Mouse (Mus musculus) kidney, embryonic 16.5 days (tissue): ENCODE measurements around the gene Hes7. TPM values are rescaled to one million over a fixed set of nuclear protein-coding genes. Genes with fewer than 3 reads are reported as not detected.
A peak's percentile ranks its signal among the peaks of the same experiment; 100 is the strongest.

Experiments used
- ATAC-seq: fragments of 200-750 bp; cut with Nextera tagmentation; 2 replicates; pipeline ENCODE4 v1.8.0; 2017; ENCODE audit warnings: moderate TSS enrichment; ENCODE audit not compliant: low FRiP score, low TSS enrichment
- H3K27ac ChIP-seq: fragments of 300-500 bp; sonication (generic); 2 replicates; pipeline ENCODE4 v1.5.1; 2014; ENCODE audit warnings: low read length
- H3K27me3 ChIP-seq: fragments of 300-500 bp; sonication (generic); 2 replicates; pipeline ENCODE4 v1.6.1; 2014; ENCODE audit warnings: low read length, control low read depth, mixed read lengths; ENCODE audit not compliant: insufficient read depth
- H3K36me3 ChIP-seq: fragments of 300-500 bp; sonication (generic); 2 replicates; pipeline ENCODE4 v1.6.1; 2014; ENCODE audit warnings: low read length, control low read depth, mixed read lengths; ENCODE audit not compliant: insufficient read depth
- H3K4me1 ChIP-seq: fragments of 300-500 bp; sonication (generic); 2 replicates; pipeline ENCODE4 v1.6.1; 2014; ENCODE audit warnings: low read length, control low read depth, mixed read lengths; ENCODE audit not compliant: insufficient read depth
- H3K4me2 ChIP-seq: fragments of 300-500 bp; sonication (generic); replicated peaks from 2 replicates; pipeline ENCODE4 v1.6.1; 2014; ENCODE audit warnings: low read depth, low read length
- H3K4me3 ChIP-seq: fragments of 300-500 bp; sonication (generic); 2 replicates; pipeline ENCODE4 v1.5.1; 2014; ENCODE audit warnings: mild to moderate bottlenecking, low read length
- H3K9ac ChIP-seq: fragments of 300-500 bp; sonication (generic); replicated peaks from 2 replicates; pipeline ENCODE4 v1.6.1; 2014; ENCODE audit warnings: low read length
- H3K9me3 ChIP-seq: fragments of 300-500 bp; sonication (generic); 2 replicates; pipeline ENCODE4 v1.6.1; 2016; ENCODE audit warnings: low read length, control low read depth
- WGBS: fragments of 180-500 bp; shearing (Covaris S2); extraction: QIAGEN DNeasy Blood & Tissue Kit; methylation state at CpG from one replicate; pipeline ENCODE4 v1.1.7; 2014; 5-methylcytosine and 5-hydroxymethylcytosine counted together
- polyA plus RNA-seq: library from polyadenylated mRNA; unstranded; fragments of >200 nt; fragmentation: Nextera tagmentation; extraction: Ambion mirVana; gene quantifications from 2 replicates; pipeline ENCODE4 v1.2.1, GENCODE M21; 2015

The Hes7 gene
- polyA plus RNA-seq, 1 experiment from 2014 or later, result 0.39 TPM

DNA sequence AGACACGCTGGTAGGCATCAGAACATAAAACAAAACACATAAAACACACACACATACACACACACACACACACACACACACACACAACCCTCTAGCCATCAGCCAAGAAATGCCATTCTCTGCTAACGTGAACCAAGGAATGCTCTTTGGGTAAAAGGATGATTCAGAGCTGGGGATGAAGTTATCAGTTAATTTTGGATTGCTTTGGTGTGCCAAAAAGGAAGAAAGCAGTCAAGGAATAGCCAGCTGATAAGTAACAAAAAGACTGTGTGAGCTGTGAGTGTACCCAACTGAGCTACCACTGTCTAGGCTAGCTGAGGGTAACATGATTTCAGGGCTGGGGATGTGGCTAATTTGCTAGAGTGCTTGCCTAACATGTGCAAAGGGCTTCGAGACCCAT is 6.2 kb upstream of the Hes7 start:
- no peak overlapping the region for H3K27ac ChIP-seq
- no peaks in the 10 kb centered on the region for H3K36me3 ChIP-seq
- H3K4me1 ChIP-seq, result peaks cover 12% of the 10 kb centered on the region
- H3K4me2 ChIP-seq, result no peak overlapping the region
- H3K9me3 ChIP-seq, result no peaks in the 10 kb centered on the region
- no peak overlapping the region for H3K9ac ChIP-seq
- 78% methylated on average over 3 of the region's 3 CpGs for WGBS
- no peaks in the 10 kb centered on the region for H3K27me3 ChIP-seq
- no peak for ATAC-seq
- no peak overlapping the region for H3K4me3 ChIP-seq

DNA sequence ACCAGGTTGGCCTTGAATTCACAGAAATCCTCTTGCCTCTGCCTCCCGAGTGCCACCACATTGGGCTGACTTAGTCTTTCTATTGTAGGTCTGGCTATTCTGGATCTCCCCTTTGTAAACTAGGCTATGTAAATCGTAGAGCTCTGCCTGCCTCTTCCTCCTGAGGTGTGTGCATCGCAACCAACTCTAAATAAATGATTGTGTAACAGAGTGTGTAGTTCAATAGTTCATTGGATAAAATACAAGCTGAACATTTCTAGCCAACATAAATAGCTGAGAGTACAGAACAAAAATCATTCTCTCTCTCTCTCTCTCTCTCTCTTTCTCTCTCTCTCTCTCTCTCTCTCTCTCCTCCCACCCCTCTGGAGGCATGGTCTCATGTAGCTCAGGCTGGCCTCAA is 5.6 kb upstream of the Hes7 start:
- WGBS, result 83% methylated on average over 3 of the region's 3 CpGs
- no peak for ATAC-seq
- H3K4me2 ChIP-seq, result no peak overlapping the region
- no peaks in the 10 kb centered on the region for H3K27me3 ChIP-seq
- no peaks in the 10 kb centered on the region for H3K9me3 ChIP-seq
- no peak overlapping the region for H3K4me3 ChIP-seq
- no peak overlapping the region for H3K27ac ChIP-seq
- H3K4me1 ChIP-seq, result peaks cover 18% of the 10 kb centered on the region
- no peak overlapping the region for H3K9ac ChIP-seq
- no peaks in the 10 kb centered on the region for H3K36me3 ChIP-seq

DNA sequence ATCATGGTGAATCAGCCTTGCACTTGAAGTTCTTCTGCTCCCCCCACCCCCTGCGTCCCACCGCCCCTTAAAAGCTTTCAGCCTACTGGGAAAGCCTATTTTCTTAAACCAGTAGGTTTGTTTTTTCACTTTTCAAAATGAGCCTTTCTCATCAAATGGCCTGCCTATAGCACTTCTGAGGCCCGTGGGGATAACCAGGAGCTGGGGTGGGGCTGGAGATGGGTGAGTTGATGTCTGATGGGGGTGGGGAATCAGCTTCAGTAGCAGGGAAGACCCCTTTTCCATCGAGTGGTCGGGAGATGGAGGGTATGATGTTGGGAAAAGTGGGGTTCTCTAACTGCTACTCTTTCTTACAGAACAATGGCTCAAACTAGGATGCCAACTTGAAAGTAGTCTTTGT is 3.4 kb upstream of the Hes7 start:
- H3K36me3 ChIP-seq, result no peaks in the 10 kb centered on the region
- no peak for ATAC-seq
- H3K9me3 ChIP-seq, result no peaks in the 10 kb centered on the region
- no peak overlapping the region for H3K27ac ChIP-seq
- no peaks in the 10 kb centered on the region for H3K27me3 ChIP-seq
- peak overlapping the region; percentile 85; the same call in 1 of the 2 replicates for H3K4me3 ChIP-seq
- H3K9ac ChIP-seq, result no peak overlapping the region
- H3K4me1 ChIP-seq, result peaks cover 25% of the 10 kb centered on the region
- 48% methylated on average over 5 of the region's 5 CpGs for WGBS
- peak overlapping the region; percentile 88; the same call in 1 of the 2 replicates for H3K4me2 ChIP-seq

DNA sequence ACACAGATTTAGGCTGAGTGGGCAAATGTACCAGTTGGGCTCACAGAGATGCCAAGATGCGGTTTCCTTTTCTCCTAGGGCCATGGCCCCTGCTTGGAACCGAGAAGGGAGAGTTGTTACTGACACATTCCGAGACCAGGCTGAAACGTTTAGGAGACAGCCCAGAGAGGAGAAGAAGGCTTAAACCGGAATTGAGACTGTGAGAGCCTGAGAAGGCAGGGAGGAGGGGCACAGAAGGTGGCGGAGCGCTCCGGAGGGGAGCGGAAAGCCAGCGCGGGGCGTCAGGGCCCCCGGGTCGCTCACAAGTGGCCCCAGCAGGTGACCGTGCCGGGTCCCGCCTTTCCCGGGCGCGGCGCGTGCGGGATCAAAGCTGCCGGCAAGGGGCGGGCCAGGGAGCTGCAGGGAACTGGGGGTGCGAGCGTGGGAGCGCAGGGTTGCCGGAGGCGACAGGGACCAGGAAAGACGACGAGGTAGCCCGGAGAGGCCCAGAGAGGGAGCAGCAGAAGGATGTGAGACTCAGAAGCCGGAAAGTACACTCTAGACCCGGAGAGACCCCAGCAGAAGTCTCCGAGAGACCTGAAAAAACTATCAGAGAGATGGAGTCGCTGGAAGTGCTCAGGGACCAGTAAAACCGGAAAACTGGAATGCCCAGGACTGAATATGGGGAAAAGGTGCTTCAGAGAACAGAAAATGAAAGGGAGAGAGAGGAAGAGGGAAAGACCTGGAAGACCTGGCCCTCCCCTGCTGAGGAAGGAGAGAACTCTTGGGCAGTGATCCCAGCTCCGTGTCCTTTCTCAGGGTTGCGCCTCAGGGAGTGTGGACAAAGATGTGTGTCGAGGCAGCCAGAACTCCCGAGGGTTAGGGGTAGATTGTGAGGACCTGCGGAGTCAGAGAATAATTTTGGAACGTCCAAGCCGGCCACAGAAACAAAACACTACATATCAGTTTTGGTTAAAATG is 2.2 kb upstream of the Hes7 start:
- peaks cover 25% of the 10 kb centered on the region for H3K4me1 ChIP-seq
- WGBS, result 0% methylated on average over 43 of the region's 45 CpGs
- peak; percentile 13; the same call in 1 of the 2 replicates for ATAC-seq

DNA sequence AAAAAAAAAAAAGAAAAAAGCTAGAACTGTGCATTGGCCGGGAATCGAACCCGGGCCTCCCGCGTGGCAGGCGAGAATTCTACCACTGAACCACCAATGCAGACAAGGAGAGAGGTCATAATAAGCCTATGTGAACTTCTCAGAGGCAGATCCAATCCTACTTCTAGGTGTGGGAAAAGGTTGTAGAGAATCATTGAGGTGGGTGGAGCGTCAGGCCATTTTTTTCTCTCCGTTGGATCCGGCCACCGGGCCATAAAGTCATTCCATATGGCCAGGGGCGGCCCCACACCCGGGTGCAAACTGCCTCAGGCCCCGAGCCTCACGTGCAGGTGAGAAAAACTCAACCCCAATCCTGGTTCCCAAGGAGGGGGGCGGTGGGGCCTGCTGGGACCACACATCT is 1.4 kb upstream of the Hes7 start:
- ATAC-seq, result no peak
- Histone ChIP-seq H3K4me3 (peak overlapping the region; percentile 85), H3K9me3 (no peaks in the 10 kb centered on the region), H3K27ac (no peak overlapping the region), H3K36me3 (no peaks in the 10 kb centered on the region), H3K9ac (no peak overlapping the region), H3K4me2 (peak overlapping the region; percentile 88), H3K4me1 (peaks cover 25% of the 10 kb centered on the region), H3K27me3 (no peaks in the 10 kb centered on the region)
- under 1% methylated on average over 15 of the region's 15 CpGs for WGBS

More for the DNA sequence above, 2.2 kb upstream of the Hes7 start:
- H3K9ac ChIP-seq, result peak overlapping the region; percentile 80
- H3K27me3 ChIP-seq, result no peaks in the 10 kb centered on the region
- H3K27ac ChIP-seq, result peak overlapping the region; percentile 77
- H3K36me3 ChIP-seq, result no peaks in the 10 kb centered on the region
- peak overlapping the region; percentile 88 for H3K4me2 ChIP-seq
- peak overlapping the region; percentile 85 for H3K4me3 ChIP-seq
- no peaks in the 10 kb centered on the region for H3K9me3 ChIP-seq

DNA sequence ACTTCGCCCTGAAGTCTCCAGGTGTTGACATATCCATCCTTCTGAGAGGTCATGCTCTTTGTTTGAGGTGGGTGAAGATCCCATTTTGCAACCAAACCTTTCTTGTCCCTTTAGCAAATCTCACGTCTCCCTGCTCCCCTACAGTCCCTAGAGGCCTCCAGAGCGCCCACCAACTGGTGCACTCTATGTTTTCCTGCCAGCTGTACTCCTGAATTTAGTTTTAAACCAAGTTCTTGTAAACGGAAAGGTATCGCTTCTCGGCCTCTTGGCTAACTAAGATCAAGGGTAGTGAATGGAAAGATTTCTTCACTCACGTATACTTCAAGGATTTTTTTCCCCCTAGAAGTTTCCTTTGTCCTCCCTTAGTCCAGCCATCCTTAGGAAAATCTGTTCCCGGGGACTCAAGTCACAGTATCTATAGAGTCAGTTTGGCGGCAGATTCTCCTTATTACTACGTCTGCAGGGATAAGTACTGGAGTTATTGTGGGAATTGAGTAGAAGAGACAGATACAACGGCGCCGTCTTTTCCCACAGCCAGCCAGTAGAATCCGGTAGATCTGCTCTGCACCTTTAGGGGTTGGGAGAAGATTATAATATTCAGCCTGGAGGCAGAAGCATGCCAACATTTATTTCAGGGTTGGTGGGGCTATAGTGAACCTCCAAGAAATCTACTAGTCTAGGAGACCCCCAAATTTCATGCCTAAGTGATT is 603 bp upstream of the Hes7 start:
- Histone ChIP-seq H3K9me3 (no peaks in the 10 kb centered on the region), H3K9ac (peak overlapping the region; percentile 52), H3K27ac (no peak overlapping the region), H3K4me2 (peak overlapping the region; percentile 88), H3K36me3 (no peaks in the 10 kb centered on the region), H3K4me1 (peaks cover 25% of the 10 kb centered on the region), H3K4me3 (peak overlapping the region; percentile 58), H3K27me3 (no peaks in the 10 kb centered on the region)
- ATAC-seq, result no peak
- WGBS, result 28% methylated on average over 14 of the region's 14 CpGs

DNA sequence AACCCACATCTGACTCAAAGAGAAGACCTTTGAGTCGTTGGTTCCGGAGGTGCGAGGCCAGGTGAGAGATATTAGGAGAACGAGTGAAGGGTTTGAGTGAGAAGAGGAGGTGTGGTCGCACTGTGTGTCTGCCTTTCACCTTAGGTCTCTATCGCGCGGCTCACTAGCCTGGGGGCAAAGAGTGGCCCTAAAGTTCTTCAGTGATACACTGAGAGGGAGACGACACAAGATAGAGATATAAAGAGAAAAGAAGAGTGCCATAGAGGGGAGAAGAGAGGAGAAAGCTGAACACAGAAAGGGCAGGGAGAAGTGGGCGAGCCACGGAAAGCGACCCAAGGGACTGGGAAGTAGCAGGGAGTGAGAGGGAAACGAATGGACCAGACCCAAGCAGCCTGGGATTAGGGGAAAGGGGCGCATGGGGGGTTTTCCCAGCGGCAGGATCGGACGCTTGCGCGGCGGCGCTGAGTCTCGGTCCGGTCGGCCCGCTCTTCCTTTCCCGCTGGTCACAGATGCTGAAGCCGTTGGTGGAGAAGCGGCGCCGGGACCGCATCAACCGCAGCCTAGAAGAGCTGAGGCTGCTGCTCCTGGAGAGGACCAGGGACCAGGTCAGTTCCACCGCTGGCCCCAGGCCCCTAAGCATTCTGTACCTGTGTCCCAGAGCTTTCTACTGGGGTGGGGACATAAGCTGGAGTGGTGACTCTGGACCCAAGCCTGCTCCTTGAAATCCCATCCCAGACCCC is 967 bp downstream of the Hes7 start:
- Histone ChIP-seq H3K4me1 (peaks cover 31% of the 10 kb centered on the region), H3K9me3 (no peaks in the 10 kb centered on the region), H3K27ac (no peak overlapping the region), H3K4me3 (peak overlapping the region; percentile 58), H3K4me2 (peak overlapping the region; percentile 88), H3K9ac (peak overlapping the region; percentile 71), H3K36me3 (no peaks in the 10 kb centered on the region), H3K27me3 (no peaks in the 10 kb centered on the region)
- ATAC-seq, result no peak
- WGBS, result under 1% methylated on average over 33 of the region's 33 CpGs

DNA sequence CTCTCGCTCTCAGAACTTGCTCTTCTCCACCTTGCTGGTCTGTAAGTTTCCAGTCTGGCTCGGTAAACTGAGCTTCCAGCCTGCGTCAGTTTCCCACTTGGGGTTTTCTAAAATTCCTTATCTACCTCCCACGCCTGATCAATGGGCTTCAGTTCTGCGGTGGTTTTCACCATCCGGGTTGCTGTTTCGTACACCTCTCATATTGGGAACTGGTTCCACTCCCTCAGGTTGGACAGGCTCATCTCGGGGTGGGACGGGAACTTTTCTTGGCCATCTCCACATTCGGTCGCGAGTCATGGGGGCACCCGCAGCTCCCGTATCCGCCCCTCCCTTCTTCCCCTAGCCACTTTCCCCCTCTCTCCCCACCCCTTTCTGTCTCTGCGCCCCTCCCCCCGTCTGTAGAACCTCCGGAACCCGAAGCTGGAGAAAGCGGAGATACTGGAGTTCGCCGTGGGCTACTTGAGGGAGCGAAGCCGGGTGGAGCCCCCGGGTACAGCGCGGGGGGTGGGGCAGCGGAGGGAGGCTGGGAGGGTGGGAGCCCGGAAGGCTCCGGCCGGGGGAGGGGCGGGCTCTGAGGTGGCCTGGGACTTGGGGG is 1.6 kb downstream of the Hes7 start:
- Histone ChIP-seq H3K27me3 (no peaks in the 10 kb centered on the region), H3K27ac (peak overlapping the region; percentile 86), H3K4me3 (peak overlapping the region; percentile 58), H3K4me2 (peak overlapping the region; percentile 88), H3K9me3 (no peaks in the 10 kb centered on the region), H3K4me1 (peaks cover 34% of the 10 kb centered on the region), H3K36me3 (no peaks in the 10 kb centered on the region), H3K9ac (peak overlapping the region; percentile 71)
- ATAC-seq, result no peak
- under 1% methylated on average over 27 of the region's 32 CpGs for whole genome bisulfite sequencing

DNA sequence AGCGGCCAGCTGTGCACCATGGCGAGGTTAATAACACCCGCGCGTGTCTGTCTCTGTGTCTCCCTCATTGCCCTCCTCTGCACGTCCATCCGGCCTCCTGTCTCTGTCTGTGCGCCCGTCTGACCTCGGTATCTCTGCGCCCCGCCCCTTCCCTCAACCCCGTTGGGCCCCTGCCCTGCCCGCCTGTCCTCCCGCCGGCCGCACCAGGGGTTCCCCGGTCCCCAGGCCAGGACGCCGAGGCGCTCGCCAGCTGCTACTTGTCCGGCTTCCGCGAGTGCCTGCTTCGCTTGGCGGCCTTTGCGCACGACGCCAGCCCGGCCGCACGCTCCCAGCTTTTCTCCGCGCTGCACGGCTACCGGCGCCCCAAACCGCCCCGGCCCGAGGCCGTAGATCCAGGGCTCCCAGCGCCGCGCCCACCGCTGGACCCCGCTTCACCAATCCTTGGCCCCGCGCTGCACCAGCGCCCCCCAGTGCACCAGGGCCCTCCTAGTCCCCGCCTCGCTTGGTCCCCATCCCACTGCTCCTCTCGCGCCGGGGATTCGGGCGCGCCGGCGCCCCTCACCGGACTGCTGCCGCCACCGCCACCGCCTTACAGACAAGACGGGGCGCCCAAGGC is 2.2 kb downstream of the Hes7 start, which contains the start of gene 9130213A22Rik:
9130213A22Rik (minus strand) TSS at position 254 of the 616 bp plus-strand sequence.
- Histone ChIP-seq H3K27ac (peak within 1 kb of the TSS; percentile 86), H3K4me3 (peak within 1 kb of the TSS; percentile 58), H3K27me3 (no peaks in the 10 kb centered on the region), H3K4me2 (peak within 1 kb of the TSS; percentile 88), H3K4me1 (peaks cover 31% of the 10 kb centered on the region), H3K9me3 (no peaks in the 10 kb centered on the region), H3K36me3 (no peaks in the 10 kb centered on the region), H3K9ac (peak within 1 kb of the TSS; percentile 71)
- under 1% methylated on average over 65 of the region's 66 CpGs for WGBS
- ATAC-seq, result peak; percentile 74
